In the genomic region with DNA sequence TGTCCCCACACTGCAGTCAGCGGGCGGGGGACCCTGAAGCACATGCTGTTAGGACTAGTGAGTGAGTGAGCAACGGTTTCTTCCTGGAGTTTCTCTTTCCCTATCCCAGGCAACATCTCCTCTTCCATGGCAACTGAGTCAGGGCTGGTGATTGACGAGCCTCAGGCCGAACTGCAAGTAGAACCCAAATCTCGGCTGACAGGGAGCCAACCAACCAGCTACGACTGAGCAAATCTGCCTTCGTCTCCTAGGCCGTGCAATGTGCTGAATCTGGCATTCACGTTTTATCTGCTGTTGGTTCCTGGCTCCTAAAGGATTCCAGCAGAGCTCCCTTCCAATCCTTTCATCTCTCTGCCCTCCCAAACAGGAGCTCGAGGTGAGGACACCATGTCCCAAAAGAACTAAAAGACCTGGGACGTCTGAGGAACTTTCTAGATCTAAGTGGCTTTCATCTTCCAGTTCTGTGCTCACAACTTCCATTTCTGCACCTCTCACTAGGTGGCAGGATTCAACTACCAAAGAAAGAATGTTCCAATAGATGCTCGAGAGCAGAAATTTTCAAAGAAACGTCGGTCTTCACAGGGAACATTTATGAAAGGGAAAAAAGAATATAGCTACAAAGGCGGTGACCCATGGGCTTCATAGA, we compare ENCODE assay signal across 8 mouse cellular contexts. TPM values are rescaled to one million over a fixed set of nuclear protein-coding genes. Genes with fewer than 3 reads are reported as not detected.
DNase-seq lines count a peak whose midpoint lies in the region; ATAC-seq and TF ChIP-seq lines count a peak whose summit lies in the region.

No protein-coding gene starts in this region.

- peak; percentile 65 for TF ChIP-seq CTCF in lung, embryonic 14.5 days (IDR thresholded peaks at IDR 0.05; ENCODE audit: low read depth)

- H3K4me2 ChIP-seq in lung, embryonic 14.5 days, result peak overlapping the region; percentile 21; the same call in 1 of the 2 replicates

- peak; percentile 17 to 28 for DNase-seq in cerebellum, adult 18-20 months
- no peak for DNase-seq in cerebellum, adult 9-11 months
- peak; percentile 19 to 37 for DNase-seq in urinary bladder, postnatal 36 days (ENCODE audit: low spot score in 2 of 2)
- DNase-seq in urinary bladder, postnatal 4 days (ENCODE audit: low spot score in 2 of 2), result no peak
- peak; percentile 49 to 77 for DNase-seq in heart, adult 9 months (ENCODE audit: low spot score in 2 of 2)
- DNase-seq in kidney, postnatal 10 days, result peak; percentile 57
- DNase-seq in lung, embryonic 14.5 days, result peak; percentile 82
- DNase-seq in right cerebral cortex, postnatal 4 days, result peak; percentile 6

- H3K4me3 ChIP-seq in lung, embryonic 14.5 days (ENCODE audit: low read depth, low read length), result peak overlapping the region; percentile 12; the same call in 1 of the 2 replicates

- H3K27me3 ChIP-seq in lung, embryonic 14.5 days (ENCODE audit: insufficient read depth, low read length), result peaks cover 14% of the 10 kb centered on the region

- no peaks in the 10 kb centered on the region for H3K9me3 ChIP-seq in lung, embryonic 14.5 days (ENCODE audit: low read depth, low read length)

- H3K4me1 ChIP-seq in lung, embryonic 14.5 days (ENCODE audit: insufficient read depth), result no peaks in the 10 kb centered on the region

- ATAC-seq in lung, embryonic 14.5 days (ENCODE audit: insufficient read depth), result 0 out of 2 replicates have a peak, but pooled peaks have one; percentile 30

- 34% methylated on average over 16 of the region's 16 CpGs for WGBS in lung, embryonic 14.5 days

- no peak overlapping the region for H3K9ac ChIP-seq in lung, embryonic 14.5 days

- no peaks in the 10 kb centered on the region for H3K36me3 ChIP-seq in lung, embryonic 14.5 days (ENCODE audit: insufficient read depth)

- H3K27ac ChIP-seq in lung, embryonic 14.5 days (ENCODE audit: low read depth), result no peak overlapping the region

RNA-seq across cellular contexts. Expression of a gene that starts 1.6 kb away (rescaled TPM):
- polyA plus RNA-seq in lung, embryonic 14.5 days (2014; fragmentation: Nextera tagmentation; extraction: Ambion mirVana), result 13.2 TPM in 2 replicates

RNA-seq across cellular contexts. Expression of a gene that starts 32.9 kb away (rescaled TPM):
- polyA plus RNA-seq in lung, embryonic 14.5 days (2014; fragmentation: Nextera tagmentation; extraction: Ambion mirVana), result 66.1 and 78.9 TPM in 2 replicates

Comparison
In these comparisons a context has a peak if more than half of its experiments do, and no peak if none do; other contexts are left out.
1. DNase-seq: peak in cerebellum, adult 18-20 months (2 of 2), urinary bladder, postnatal 36 days (2 of 2), heart, adult 9 months (2 of 2), kidney, postnatal 10 days (single experiment), lung, embryonic 14.5 days (single experiment) and right cerebral cortex, postnatal 4 days (single experiment); none in cerebellum, adult 9-11 months (single experiment) and urinary bladder, postnatal 4 days (0 of 2).